Mouse (Mus musculus): Measurements from ENCODE around the gene Twnk. TPM values are rescaled to one million over a fixed set of nuclear protein-coding genes. Genes with fewer than 3 reads are reported as not detected.

The Twnk gene
- polyA plus RNA-seq, 1 experiment from 2014 or later: 19.8 TPM

- peak overlapping the region; percentile 90 for H3K4me2 ChIP-seq
- H3K9me3 ChIP-seq: no peaks in the 10 kb centered on the region
- ATAC-seq (ENCODE audit: insufficient number of reproducible peaks, low FRiP score, low TSS enrichment, low read depth): peak; percentile 68
- H3K36me3 ChIP-seq: peaks cover 13% of the 10 kb centered on the region
- H3K27ac ChIP-seq: peak overlapping the region; percentile 99
- peak overlapping the region; percentile 45; the same call in 1 of the 2 replicates for H3K9ac ChIP-seq
- peaks cover 76% of the 10 kb centered on the region for H3K4me1 ChIP-seq
- H3K27me3 ChIP-seq: no peaks in the 10 kb centered on the region
- under 1% methylated on average over 18 of the region's 18 CpGs for WGBS
- peak overlapping the region; percentile 67 for H3K4me3 ChIP-seq
Observed at GRCm38 (mm10) chr19:45016341-45017215, 11.1 kb downstream of the Twnk start.

- Histone ChIP-seq H3K36me3 (peaks cover 12% of the 10 kb centered on the region), H3K27ac (peak overlapping the region; percentile 99)
- peak; percentile 32 for ATAC-seq (ENCODE audit: insufficient number of reproducible peaks, low FRiP score, low TSS enrichment, low read depth)
Observed at GRCm38 (mm10) chr19:45017216-45017771, 11.8 kb downstream of the Twnk start.

GRCm38 (mm10) chr19:45017909-45018308 lies 12.4 kb downstream of the Twnk start:
- no peaks in the 10 kb centered on the region for H3K9me3 ChIP-seq
- peak; percentile 59 for ATAC-seq (ENCODE audit: insufficient number of reproducible peaks, low FRiP score, low TSS enrichment, low read depth)
- peaks cover 15% of the 10 kb centered on the region for H3K36me3 ChIP-seq
- H3K27me3 ChIP-seq: no peaks in the 10 kb centered on the region
- H3K4me2 ChIP-seq: peak overlapping the region; percentile 90
- peak overlapping the region; percentile 99 for H3K27ac ChIP-seq
- WGBS: under 1% methylated on average over 30 of the region's 48 CpGs
- H3K9ac ChIP-seq: peak overlapping the region; percentile 70
- H3K4me1 ChIP-seq: peaks cover 71% of the 10 kb centered on the region
- peak overlapping the region; percentile 67 for H3K4me3 ChIP-seq

More at GRCm38 (mm10) chr19:45017216-45017771, 11.8 kb downstream of the Twnk start:
- peak overlapping the region; percentile 70 for H3K9ac ChIP-seq
- WGBS: under 1% methylated on average over 25 of the region's 27 CpGs
- no peaks in the 10 kb centered on the region for H3K27me3 ChIP-seq
- H3K4me3 ChIP-seq: peak overlapping the region; percentile 67
- peaks cover 78% of the 10 kb centered on the region for H3K4me1 ChIP-seq
- H3K4me2 ChIP-seq: peak overlapping the region; percentile 90
- no peaks in the 10 kb centered on the region for H3K9me3 ChIP-seq

GRCm38 (mm10) chr19:45018351-45018831 lies 12.9 kb downstream of the Twnk start:
- peak overlapping the region; percentile 90 for H3K4me2 ChIP-seq
- peaks cover 67% of the 10 kb centered on the region for H3K4me1 ChIP-seq
- peak overlapping the region; percentile 70 for H3K9ac ChIP-seq
- H3K36me3 ChIP-seq: peaks cover 17% of the 10 kb centered on the region
- peak overlapping the region; percentile 67 for H3K4me3 ChIP-seq
- ATAC-seq (ENCODE audit: insufficient number of reproducible peaks, low FRiP score, low TSS enrichment, low read depth): no peak
- H3K27me3 ChIP-seq: no peaks in the 10 kb centered on the region
- H3K9me3 ChIP-seq: no peaks in the 10 kb centered on the region
- 2% methylated on average over 13 of the region's 13 CpGs for WGBS
- peak overlapping the region; percentile 99 for H3K27ac ChIP-seq

- no peak for ATAC-seq (ENCODE audit: insufficient number of reproducible peaks, low FRiP score, low TSS enrichment, low read depth)
- Histone ChIP-seq H3K4me1 (peaks cover 47% of the 10 kb centered on the region), H3K27me3 (no peaks in the 10 kb centered on the region), H3K4me2 (peak overlapping the region; percentile 29), H3K4me3 (peak overlapping the region; percentile 12), H3K27ac (peak overlapping the region; percentile 61), H3K9ac (no peak overlapping the region), H3K9me3 (no peaks in the 10 kb centered on the region), H3K36me3 (peaks cover 34% of the 10 kb centered on the region)
- 47% methylated on average over 6 of the region's 6 CpGs for WGBS
Observed at GRCm38 (mm10) chr19:45020348-45020747, 14.9 kb downstream of the Twnk start.

GRCm38 (mm10) chr19:45021362-45021761 lies 15.9 kb downstream of the Twnk start:
- H3K27me3 ChIP-seq: no peaks in the 10 kb centered on the region
- H3K27ac ChIP-seq: no peak overlapping the region
- 92% methylated on average over 15 of the region's 15 CpGs for WGBS
- H3K4me1 ChIP-seq: peaks cover 38% of the 10 kb centered on the region
- H3K9me3 ChIP-seq: no peaks in the 10 kb centered on the region
- peaks cover 44% of the 10 kb centered on the region for H3K36me3 ChIP-seq
- ATAC-seq (ENCODE audit: insufficient number of reproducible peaks, low FRiP score, low TSS enrichment, low read depth): no peak
- H3K4me3 ChIP-seq: peak overlapping the region; percentile 12; the same call in 1 of the 2 replicates
- H3K4me2 ChIP-seq: peak overlapping the region; percentile 29; the same call in 1 of the 2 replicates
- H3K9ac ChIP-seq: no peak overlapping the region

GRCm38 (mm10) chr19:45023993-45024392 lies 18.5 kb downstream of the Twnk start:
- no peak overlapping the region for H3K9ac ChIP-seq
- H3K4me1 ChIP-seq: peaks cover 31% of the 10 kb centered on the region
- 84% methylated on average over 11 of the region's 11 CpGs for WGBS
- no peaks in the 10 kb centered on the region for H3K9me3 ChIP-seq
- no peaks in the 10 kb centered on the region for H3K27me3 ChIP-seq
- no peak overlapping the region for H3K4me2 ChIP-seq
- ATAC-seq (ENCODE audit: insufficient number of reproducible peaks, low FRiP score, low TSS enrichment, low read depth): no peak
- H3K4me3 ChIP-seq: no peak overlapping the region
- H3K27ac ChIP-seq: no peak overlapping the region
- H3K36me3 ChIP-seq: peaks cover 70% of the 10 kb centered on the region

- peaks cover 24% of the 10 kb centered on the region for H3K4me1 ChIP-seq
- H3K4me2 ChIP-seq: no peak overlapping the region
- ATAC-seq (ENCODE audit: insufficient number of reproducible peaks, low FRiP score, low TSS enrichment, low read depth): no peak
- H3K9ac ChIP-seq: no peak overlapping the region
- no peak overlapping the region for H3K4me3 ChIP-seq
- no peak overlapping the region for H3K27ac ChIP-seq
- H3K9me3 ChIP-seq: no peaks in the 10 kb centered on the region
- H3K36me3 ChIP-seq: peaks cover 71% of the 10 kb centered on the region
- no peaks in the 10 kb centered on the region for H3K27me3 ChIP-seq
- WGBS: 88% methylated on average over 20 of the region's 20 CpGs
Observed at GRCm38 (mm10) chr19:45024775-45025174, 19.3 kb downstream of the Twnk start.

- H3K4me3 ChIP-seq: no peak overlapping the region
- H3K27me3 ChIP-seq: no peaks in the 10 kb centered on the region
- H3K4me1 ChIP-seq: peaks cover 24% of the 10 kb centered on the region
- H3K36me3 ChIP-seq: peaks cover 71% of the 10 kb centered on the region
- ATAC-seq (ENCODE audit: insufficient number of reproducible peaks, low FRiP score, low TSS enrichment, low read depth): no peak
- no peak overlapping the region for H3K9ac ChIP-seq
- H3K9me3 ChIP-seq: no peaks in the 10 kb centered on the region
- WGBS: 75% methylated on average over 37 of the region's 37 CpGs
- H3K27ac ChIP-seq: no peak overlapping the region
- no peak overlapping the region for H3K4me2 ChIP-seq
Observed at GRCm38 (mm10) chr19:45025937-45026568, 20.6 kb downstream of the Twnk start.

- Histone ChIP-seq H3K9me3 (no peaks in the 10 kb centered on the region), H3K4me3 (no peak overlapping the region), H3K27me3 (no peaks in the 10 kb centered on the region), H3K4me2 (no peak overlapping the region), H3K9ac (no peak overlapping the region), H3K4me1 (peaks cover 27% of the 10 kb centered on the region), H3K36me3 (peaks cover 62% of the 10 kb centered on the region), H3K27ac (no peak overlapping the region)
- WGBS: 70% methylated on average over 6 of the region's 6 CpGs
- ATAC-seq (ENCODE audit: insufficient number of reproducible peaks, low FRiP score, low TSS enrichment, low read depth): no peak
Observed at GRCm38 (mm10) chr19:45026958-45027670, 21.7 kb downstream of the Twnk start.

- peaks cover 34% of the 10 kb centered on the region for H3K4me1 ChIP-seq
- 83% methylated on average over 6 of the region's 6 CpGs for WGBS
- no peak for ATAC-seq (ENCODE audit: insufficient number of reproducible peaks, low FRiP score, low TSS enrichment, low read depth)
Observed at GRCm38 (mm10) chr19:45027848-45028247, 22.4 kb downstream of the Twnk start.

More at GRCm38 (mm10) chr19:45027848-45028247, 22.4 kb downstream of the Twnk start:
- H3K36me3 ChIP-seq: peaks cover 56% of the 10 kb centered on the region
- no peak overlapping the region for H3K4me2 ChIP-seq
- H3K9me3 ChIP-seq: no peaks in the 10 kb centered on the region
- H3K9ac ChIP-seq: no peak overlapping the region
- H3K4me3 ChIP-seq: no peak overlapping the region
- no peaks in the 10 kb centered on the region for H3K27me3 ChIP-seq
- H3K27ac ChIP-seq: no peak overlapping the region

All from limb, embryonic 15.5 days (tissue).